Mouse (Mus musculus) ES-E14 (cell line): ENCODE measurements around the gene A030003K21Rik.

Source experiments
- CHD2 ChIP-seq: IDR thresholded peaks from 2 replicates; pipeline ENCODE4 v1.6.1; 2014; ENCODE audit warnings: mild to moderate bottlenecking, low read depth, low read length, inconsistent platforms
- HCFC1 ChIP-seq: IDR thresholded peaks from 2 replicates; pipeline ENCODE4 v1.6.1; 2012; ENCODE audit warnings: low read length, inconsistent platforms, borderline replicate concordance; ENCODE audit not compliant: insufficient read depth
- MAFK ChIP-seq: IDR thresholded peaks from 2 replicates; pipeline ENCODE4 v1.6.1; 2014; ENCODE audit warnings: mild to moderate bottlenecking, low read depth, low read length, inconsistent platforms; ENCODE audit not compliant: insufficient read depth
- ZNF384 ChIP-seq: IDR thresholded peaks from 2 replicates; pipeline ENCODE4 v1.6.1; 2012; ENCODE audit warnings: low read depth, low read length, inconsistent platforms

DNA sequence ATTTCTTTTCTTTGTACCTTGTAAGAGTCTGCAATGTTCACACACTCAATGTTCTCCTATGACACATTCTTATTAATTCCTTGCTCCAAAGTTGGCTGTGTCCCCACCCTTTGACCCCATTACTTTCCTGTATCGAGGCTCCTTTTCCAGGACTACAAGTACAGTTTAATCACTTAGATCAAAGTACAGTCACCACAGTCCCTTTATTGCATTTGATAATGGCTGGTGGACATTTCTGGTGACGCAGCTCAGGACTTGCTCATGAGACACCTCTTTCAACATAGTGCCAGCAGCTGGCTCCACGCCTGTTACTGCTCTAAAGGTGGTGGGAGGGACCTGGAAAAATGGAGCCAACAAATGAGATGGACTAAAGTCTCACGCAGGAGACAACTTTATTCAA is 47.9 kb upstream of the A030003K21Rik start:
- TF ChIP-seq CHD2: no peak
- no peak for TF ChIP-seq HCFC1
- no peak for TF ChIP-seq MAFK
- no peak for TF ChIP-seq ZNF384
